Mouse (Mus musculus) cerebellum, adult 11-12 months (tissue): ENCODE measurements around the gene Bmp2.

Source experiments
- DNase-seq: peaks from one replicate; pipeline ENCODE4 v3.0.0; 2022

The Bmp2 gene

DNA sequence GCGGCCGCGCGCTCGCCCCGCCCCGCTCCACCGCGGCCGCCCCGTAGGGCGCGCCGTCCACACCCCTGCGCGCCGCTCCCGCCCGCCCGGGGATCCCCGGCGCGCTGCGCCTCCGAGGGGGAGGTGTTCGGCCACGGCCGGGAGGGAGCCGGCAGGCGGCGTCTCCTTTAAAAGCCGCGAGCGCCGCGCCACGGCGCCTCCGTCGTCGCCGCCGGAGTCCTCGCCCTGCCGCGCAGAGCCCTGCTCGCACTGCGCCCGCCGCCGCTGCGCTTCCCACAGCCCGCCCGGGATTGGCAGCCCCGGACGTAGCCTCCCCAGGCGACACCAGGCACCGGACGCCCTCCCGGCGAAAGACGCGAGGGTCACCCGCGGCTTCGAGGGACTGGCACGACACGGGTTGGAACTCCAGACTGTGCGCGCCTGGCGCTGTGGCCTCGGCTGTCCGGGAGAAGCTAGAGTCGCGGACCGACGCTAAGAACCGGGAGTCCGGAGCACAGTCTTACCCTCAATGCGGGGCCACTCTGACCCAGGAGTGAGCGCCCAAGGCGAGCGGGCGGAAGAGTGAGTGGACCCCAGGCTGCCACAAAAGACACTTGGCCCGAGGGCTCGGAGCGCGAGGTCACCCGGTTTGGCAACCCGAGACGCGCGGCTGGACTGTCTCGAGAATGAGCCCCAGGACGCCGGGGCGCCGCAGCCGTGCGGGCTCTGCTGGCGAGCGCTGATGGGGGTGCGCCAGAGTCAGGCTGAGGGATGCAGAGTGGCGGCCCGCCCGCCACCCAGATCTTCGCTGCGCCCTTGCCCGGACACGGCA is at the start of gene Bmp2:
Gene Bmp2, plus strand, starts transcription at position 129 of the 811 bp plus-strand sequence.
- DNase-seq = no peak

DNA sequence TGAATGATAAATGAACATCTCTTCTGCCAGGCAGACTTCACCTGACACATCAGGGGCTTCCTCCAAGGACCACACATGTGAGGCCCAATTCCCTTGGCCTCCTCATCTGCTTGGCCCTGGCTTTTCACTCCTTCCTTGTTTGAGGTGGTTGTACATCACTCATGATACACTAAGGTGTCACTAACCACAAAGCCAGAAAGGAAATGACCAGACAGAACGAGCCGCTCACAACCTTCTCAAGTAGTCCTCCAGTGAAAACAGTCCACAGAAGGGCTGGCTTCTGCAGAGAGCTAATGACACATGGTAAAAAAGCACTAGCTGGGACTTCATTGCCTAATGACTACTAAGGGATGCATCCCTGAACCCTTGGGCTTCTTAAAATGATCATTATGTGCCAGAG is 46.3 kb upstream of the Bmp2 start:
- no peak for DNase-seq

DNA sequence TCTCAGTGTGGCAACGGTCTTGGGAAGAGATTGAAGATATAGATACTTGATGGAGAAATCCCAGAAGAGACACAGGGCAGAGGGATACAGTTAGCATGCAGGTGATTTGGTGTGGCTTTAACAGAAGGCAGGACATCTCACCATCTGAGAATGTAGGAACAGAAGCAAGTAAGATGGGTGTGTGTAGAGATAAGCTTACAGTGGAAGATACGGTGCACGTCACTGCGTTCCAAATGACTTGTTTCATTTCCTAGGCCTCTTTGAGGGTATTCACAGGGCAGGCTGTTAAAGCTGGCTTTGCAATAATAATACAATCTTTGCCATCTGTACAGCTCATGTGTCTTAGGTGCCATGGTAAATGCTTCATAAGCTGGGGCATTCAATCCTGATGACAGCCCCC is 44.9 kb upstream of the Bmp2 start:
- no peak for DNase-seq

DNA sequence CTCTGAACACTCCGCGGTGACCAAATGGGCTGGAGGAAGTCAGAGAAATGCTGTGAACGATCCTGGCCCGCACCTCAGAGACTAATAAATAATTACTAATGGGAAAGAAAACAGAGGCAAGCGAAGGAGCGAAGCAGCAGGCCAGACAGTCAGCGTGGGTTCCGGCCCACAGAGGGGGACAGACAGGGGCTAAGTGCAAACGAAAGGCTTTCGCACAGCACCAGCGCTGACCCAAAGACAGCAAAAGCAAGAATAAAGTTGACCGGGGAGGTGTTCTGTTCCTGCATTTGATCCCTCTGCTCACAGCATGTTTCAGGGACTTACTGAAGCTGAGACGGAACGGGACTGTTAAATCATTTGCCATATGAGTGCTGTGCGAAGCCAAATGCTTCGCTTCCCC is 42.8 kb upstream of the Bmp2 start:
- DNase-seq = no peak

DNA sequence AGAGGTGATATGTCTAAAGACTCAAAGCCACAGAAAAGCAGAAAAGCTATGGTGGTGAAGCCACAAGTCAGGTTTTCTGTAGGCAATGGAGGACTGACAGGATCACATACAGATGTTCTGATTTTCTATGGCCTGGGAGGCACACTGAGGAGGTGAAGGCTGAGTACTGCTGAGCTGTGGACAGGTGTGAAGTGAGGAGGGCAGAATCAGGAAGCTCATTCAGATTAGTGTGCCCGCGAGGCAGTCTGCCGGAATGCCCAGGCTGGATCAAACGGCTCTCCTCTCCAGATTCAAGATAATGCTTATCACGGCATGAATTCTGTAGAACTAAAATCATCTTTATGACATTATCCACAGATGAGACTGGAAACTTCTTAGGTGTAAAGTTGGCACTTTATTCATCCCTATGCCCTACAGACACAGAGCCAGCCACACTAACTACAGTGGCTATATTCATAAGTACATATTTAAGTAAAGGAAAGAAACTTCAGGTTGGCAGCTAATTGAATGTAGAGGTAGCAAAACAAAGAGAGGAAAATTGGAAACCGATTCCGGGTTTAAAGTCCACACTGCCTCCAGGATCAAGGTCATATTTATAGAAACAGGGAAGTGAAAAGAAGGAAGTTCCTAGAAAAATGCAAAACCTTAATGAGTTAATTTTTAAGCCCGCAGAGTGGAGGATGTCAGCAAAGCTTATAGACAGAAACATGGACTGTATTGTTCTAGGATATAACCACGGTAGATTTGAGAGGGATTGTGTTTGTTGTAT is 40.8 kb upstream of the Bmp2 start:
- DNase-seq = no peak

DNA sequence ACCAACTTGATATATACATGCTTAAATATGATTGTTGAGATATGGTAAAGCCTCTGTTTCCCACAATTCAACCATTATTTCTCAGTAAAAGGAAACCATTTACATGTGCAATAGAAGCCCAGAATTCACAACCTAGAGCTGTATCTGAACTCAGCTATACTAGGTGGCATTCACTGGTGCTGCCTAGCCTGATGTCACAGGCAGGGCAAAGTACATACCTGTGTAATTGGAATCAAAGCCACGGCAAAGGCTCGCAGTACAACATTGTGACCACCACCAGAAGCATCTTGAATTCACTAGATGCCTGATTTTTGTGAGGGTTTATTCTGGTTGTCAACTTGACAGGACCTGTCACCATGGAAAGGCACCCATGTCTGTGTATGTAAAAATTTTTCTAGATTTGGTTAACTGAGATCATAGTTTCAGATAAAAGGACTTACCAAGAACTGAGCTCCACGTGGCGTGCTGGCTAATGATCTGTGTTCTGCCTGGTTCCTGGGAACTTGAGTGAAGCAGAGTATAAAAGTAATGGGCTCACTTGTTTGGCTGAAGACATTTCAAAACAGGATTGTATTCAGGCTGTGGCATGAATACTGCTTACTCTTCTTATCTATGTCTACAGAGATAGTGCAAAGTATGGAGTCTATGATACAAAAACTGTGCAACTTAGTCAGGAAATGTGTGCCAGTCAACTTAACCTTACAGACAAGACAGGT is 35.5 kb upstream of the Bmp2 start:
- DNase-seq = no peak

DNA sequence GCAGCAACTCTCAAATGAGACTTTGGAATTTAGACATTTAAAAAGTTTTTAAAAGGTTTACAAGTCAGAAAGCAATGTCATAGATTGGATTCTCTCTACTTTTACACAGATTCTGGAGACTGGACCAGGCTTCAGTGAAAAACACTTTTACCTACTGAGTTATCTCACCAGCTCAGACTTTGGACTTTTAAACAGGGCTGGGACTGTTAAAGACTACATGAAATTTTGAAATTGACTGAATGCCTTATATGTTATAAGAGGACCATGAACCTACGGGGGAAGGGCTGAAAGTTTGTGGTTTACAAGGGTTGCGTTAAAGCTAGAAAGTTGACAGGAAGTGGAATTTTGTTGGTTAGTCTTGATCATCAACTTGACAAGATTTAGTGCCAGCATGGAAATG is 34.1 kb upstream of the Bmp2 start:
- DNase-seq = no peak

DNA sequence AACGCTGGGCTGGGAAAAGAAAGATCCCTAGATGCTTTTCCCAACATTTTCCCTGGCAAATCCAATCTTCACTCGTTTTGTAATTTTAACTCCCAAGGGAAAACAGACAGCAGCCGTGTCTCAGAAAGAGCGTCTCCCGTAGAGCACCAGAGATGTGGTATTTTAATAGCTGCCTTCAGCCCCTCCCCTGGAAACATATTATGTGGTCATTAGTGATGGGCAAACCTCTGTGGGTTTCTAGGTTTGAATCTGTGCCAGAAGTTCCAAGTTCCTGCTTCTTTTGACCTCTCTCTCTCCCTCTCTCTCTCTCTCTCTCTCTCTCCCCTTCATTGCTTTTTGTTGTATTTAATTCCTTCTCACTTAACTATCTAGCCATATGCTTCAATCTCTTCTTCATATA is 30.8 kb upstream of the Bmp2 start:
- DNase-seq = no peak

DNA sequence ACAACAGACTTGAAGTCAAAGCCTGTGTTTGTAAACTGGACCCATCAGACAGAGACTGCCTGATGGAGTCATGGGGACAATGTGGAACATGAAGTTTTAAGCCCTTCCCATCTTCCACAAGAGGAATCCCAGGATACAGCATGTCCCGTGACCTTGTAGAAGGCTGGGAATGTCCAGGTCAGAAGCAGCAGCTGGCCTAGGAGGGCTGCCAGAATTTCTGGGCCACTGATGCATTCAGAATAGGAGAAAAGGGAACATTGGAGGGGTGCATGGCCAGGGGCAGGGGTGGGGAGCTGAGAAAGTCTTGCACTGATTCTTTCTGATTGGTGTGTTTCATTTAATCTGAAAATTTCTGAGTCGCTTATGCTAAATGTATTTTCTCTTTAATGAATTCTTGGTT is 29.8 kb upstream of the Bmp2 start:
- no peak for DNase-seq

DNA sequence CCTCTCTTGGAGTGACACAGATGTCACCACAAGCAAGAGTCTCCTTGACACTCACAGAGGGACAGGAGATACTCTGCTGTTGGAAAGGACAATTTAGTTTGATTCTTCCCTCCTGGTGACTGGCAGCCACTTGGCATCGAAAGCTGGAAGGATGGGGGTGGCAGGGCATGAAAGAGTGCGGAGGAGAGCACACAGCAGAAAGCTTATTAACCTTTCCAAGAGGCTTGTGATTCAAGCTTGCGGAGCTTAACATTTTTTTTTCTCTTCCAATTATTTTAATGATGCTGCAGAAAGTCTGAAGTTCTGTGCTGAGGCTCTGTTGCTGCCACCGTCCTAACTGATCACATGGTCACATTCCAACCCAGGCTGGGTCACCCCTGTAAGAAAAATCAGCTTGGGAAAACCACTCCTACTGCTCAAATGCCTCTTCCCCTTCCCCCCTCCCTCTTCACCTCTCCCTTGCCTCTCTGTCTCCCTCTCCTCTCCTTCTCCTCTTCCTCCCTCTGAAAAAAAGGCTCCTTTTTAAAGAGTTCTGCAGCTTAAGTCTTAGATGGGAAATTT is 26.3 kb upstream of the Bmp2 start:
- no peak for DNase-seq

DNA sequence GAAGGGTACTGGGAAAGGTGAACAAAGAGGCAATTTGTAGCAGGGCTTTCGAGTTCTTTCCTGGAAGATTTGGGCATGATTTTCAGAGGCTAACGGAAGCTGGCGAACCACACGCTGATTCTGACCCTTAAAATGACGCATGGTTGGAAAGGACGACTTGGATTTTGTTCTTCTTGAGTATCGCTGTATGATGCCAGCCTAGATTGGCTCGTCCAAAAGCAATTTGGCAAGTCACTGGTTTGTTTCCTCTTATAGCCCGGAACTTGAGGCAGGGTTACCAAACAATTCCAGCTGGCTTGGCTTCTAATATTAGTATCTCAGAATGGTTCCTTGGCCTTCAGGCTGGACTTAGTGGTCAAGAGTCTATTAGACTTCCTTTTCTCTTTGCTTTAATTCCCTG is 22.6 kb upstream of the Bmp2 start:
- no peak for DNase-seq

DNA sequence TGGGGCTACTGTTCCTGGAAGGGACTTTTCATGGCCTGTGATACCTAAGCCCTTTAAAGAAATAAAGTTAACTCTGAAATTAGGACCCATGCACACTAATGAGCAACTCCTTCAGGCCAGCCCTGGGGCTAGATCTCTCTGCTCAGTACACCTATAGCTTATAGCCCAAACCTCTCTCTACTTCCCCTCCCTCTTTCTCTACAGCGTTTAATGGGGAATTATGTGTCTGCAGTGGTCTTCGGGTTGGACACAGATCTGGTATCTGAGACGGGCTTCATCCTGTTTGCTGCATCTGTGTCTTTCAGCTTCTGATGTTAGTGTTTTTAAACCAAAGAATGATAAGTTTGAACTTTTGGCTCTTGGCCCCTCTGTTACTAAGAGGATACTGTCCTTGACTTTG is 18.9 kb upstream of the Bmp2 start:
- no peak for DNase-seq

DNA sequence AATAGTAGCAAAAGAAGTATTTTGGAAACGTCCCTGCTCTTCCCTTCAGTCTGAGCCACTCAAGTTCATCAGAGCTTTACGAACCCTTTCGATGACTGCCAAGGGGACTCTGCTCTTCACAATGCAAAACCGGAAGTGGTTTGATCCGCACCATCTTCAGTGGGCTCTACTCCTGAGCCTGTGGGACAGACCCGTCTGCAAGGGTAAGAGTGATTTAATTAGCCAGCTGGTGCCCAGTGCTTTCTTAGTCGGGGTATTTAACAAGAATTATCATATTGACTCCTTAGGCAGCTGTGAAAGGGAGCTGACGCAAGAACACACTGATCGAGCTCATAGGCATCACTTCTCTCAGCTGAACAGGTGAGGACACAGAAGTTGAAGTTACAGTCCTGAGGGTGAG is 16.5 kb upstream of the Bmp2 start:
- DNase-seq = no peak

DNA sequence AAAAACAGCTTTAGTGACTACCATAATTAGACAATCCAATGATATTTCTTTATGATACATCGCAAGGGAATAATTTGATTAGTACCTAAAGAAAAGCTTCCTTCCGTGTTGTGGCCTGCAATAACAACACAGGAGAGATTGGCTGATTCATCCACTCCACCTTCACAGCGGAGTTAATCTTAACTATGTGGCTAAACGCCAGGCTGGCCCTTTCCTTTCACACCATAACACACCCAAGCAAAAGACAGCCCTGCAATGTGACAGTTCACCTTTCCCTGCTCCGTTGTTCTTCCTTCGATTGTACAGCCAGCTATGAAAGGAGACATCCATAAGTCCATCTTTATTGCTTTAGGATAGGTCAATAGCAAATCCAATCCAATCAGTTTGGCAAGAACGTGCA is 15.1 kb upstream of the Bmp2 start:
- DNase-seq = no peak

DNA sequence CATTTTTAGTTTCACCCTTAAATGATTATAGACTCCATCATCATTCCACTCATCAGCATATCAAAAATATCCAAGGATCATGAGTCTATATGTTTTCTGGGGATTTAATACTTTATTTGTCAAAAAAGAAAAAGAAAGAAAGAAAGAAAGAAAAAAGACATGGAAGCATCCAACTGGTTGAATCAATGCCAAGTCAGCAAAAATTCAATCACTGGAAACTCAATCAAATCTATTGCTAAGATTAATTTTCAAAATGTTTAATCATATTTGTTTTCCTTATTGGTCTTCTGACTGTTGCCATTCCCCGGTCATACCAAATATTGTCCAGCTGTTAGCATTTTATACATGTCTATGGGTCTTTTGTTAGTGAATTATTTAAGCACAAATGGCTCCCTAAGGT is 11.3 kb upstream of the Bmp2 start:
- no peak for DNase-seq

DNA sequence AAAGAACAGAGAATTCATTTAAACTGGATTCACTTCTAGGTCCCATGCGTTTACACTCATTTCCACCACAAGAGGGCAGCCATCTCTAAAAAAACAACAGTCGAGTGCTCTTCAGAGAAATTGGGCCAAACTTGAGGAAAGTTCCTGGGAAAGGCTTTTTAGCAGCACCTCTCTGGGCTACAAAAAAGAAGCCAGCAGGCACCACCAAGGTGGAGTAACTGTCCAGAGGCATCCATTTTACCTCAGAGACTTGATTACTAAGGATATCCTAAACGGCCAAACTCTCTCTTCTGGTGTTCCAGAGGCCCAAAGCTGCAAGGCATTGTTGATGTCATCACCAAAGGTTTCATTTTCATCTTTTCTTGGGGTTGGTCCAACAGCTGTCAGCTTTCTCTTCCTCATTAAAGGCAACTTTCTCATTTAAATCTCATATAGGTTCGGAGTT is 1.7 kb upstream of the Bmp2 start:
- no peak for DNase-seq

DNA sequence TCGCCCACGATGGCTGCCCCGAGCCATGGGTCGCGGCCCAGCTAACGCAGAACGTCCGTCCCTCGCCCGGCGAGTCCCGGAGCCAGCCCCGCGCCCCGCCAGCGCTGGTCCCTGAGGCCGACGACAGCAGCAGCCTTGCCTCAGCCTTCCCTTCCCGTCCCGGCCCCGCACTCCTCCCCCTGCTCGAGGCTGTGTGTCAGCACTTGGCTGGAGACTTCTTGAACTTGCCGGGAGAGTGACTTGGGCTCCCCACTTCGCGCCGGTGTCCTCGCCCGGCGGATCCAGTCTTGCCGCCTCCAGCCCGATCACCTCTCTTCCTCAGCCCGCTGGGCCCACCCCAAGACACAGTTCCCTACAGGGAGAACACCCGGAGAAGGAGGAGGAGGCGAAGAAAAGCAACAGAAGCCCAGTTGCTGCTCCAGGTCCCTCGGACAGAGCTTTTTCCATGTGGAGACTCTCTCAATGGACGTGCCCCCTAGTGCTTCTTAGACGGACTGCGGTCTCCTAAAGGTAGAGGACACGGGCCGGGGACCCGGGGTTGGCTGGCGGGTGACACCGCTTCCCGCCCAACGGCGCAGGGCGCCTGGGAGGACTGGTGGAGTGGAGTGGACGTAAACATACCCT is 995 bp downstream of the Bmp2 start:
- no peak for DNase-seq

DNA sequence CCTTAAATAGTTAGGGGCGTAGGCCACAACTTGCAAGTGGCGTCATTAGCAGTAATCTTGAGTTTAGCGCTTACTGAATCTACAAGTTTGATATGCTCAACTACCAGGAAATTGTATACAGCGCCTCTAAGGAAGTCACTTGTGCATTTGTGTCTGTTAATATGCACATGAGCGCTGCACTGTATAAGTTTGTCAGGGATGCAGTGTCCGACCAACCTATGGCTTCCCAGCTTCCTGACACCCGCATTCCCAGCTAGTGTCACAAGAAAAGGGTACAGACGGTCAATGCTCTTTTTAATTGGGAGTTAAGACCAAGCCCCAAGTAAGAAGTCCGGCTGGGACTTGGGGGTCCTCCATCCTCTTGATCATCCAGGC is 1.9 kb downstream of the Bmp2 start:
- DNase-seq = no peak

DNA sequence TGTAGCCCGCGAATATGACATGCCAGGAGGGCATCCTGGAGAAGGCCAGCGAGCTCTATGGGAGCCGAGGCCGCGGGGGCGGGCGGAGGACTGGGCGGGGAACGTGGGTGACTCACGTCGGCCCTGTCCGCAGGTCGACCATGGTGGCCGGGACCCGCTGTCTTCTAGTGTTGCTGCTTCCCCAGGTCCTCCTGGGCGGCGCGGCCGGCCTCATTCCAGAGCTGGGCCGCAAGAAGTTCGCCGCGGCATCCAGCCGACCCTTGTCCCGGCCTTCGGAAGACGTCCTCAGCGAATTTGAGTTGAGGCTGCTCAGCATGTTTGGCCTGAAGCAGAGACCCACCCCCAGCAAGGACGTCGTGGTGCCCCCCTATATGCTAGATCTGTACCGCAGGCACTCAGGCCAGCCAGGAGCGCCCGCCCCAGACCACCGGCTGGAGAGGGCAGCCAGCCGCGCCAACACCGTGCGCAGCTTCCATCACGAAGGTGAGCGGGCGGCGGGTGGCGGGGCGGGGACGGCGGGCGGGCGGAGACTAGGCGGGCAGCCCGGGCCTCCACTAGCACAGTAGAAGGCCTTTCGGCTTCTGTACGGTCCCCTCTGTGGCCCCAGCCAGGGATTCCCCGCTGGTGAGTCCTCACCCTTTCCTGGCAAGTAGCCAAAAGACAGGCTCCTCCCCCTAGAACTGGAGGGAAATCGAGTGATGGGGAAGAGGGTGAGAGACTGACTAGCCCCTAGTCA is 2.5 kb downstream of the Bmp2 start:
- no peak for DNase-seq

DNA sequence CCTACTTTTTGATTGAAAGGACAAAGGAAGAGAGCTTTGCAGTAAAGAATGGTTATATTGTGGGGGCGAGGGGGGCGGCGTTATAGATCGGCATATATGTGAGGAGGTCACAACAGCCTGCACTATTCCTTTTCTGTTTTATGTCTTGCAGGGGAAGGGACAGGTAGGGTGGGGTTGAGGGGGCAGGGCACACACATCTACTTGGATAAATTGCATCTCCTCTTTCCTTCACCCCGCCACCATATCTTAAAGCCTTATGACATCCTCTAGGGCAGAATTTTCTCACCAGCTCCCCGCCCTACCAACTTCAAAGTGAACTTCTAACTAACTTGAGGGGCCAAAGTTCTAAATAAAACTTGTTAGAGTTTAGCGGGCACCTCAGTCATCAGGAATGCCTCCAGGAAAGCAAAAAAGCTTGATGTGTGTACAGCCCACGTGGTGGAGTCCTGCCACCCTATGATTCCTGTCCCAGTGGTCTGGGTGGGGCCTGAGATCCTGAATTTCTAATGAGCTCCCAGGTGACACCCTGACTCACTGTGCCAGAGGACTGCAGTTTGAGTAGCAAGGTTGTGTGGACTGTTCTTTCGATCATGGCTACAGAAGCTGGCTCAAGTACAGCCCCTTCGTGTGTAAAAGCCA is 12.4 kb downstream of the Bmp2 start:
- DNase-seq = no peak

DNA sequence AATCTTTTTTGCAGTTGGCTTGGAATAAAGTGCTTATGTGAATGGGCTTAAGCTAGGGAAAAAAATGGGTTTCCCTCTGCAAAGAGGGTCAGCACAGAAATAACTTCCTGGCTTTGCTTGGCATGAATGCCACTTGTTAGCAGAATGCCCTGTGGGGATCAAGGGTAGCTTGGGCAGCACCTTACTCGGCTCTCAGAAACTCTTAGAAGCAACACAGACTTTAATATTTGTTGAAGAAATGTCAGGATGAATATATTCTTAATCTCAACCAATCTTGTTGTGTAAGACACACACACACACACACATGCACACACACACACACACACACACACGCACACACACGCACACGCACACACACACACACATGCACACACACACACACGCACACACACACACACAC is 13.5 kb downstream of the Bmp2 start:
- DNase-seq = no peak
